Mouse (Mus musculus) embryonic facial prominence, embryonic 15.5 days (tissue): ENCODE data around the gene Asic5. TPM values are rescaled to one million over a fixed set of nuclear protein-coding genes. Genes with fewer than 3 reads are reported as not detected.

Experiments
- ATAC-seq: fragments of 200-750 bp; cut with Nextera tagmentation; 2 replicates; pipeline ENCODE4 v1.8.0; 2017; ENCODE audit warnings: low read depth, moderate TSS enrichment; ENCODE audit not compliant: insufficient number of reproducible peaks, low FRiP score, low TSS enrichment
- H3K27ac ChIP-seq: fragments of 300-500 bp; sonication (generic); replicated peaks from 2 replicates; pipeline ENCODE4 v1.5.1; 2015; ENCODE audit warnings: mild to moderate bottlenecking, inconsistent platforms
- H3K27me3 ChIP-seq: fragments of 300-500 bp; sonication (generic); 2 replicates; pipeline ENCODE4 v1.6.1; 2015; ENCODE audit warnings: inconsistent platforms
- H3K36me3 ChIP-seq: fragments of 300-500 bp; sonication (generic); 2 replicates; pipeline ENCODE4 v1.6.1; 2015; ENCODE audit warnings: mild to moderate bottlenecking, inconsistent platforms
- H3K4me1 ChIP-seq: fragments of 300-500 bp; sonication (generic); 2 replicates; pipeline ENCODE4 v1.6.1; 2015; ENCODE audit warnings: inconsistent platforms
- H3K4me2 ChIP-seq: fragments of 300-500 bp; sonication (generic); replicated peaks from 2 replicates; pipeline ENCODE4 v1.6.1; 2015; ENCODE audit warnings: mild to moderate bottlenecking, inconsistent platforms
- H3K4me3 ChIP-seq: fragments of 300-500 bp; sonication (generic); replicated peaks from 2 replicates; pipeline ENCODE4 v1.5.1; 2015; ENCODE audit warnings: mild to moderate bottlenecking, inconsistent platforms
- H3K9ac ChIP-seq: fragments of 300-500 bp; sonication (generic); 2 replicates; pipeline ENCODE4 v1.6.1; 2015; ENCODE audit warnings: inconsistent platforms
- H3K9me3 ChIP-seq: fragments of 300-500 bp; sonication (generic); replicated peaks from 2 replicates; pipeline ENCODE4 v1.6.1; 2016; ENCODE audit warnings: inconsistent platforms
- WGBS: fragments of 180-500 bp; shearing (Covaris S2); methylation state at CpG from one replicate; pipeline ENCODE4 v1.1.7; 2015; 5-methylcytosine and 5-hydroxymethylcytosine counted together
- polyA plus RNA-seq: library from polyadenylated mRNA; unstranded; fragments of >200 nt; fragmentation: Nextera tagmentation; extraction: Ambion mirVana; gene quantifications from 2 replicates; pipeline ENCODE4 v1.2.1, GENCODE M21; 2015

The Asic5 gene
- polyA plus RNA-seq, 1 experiment from 2014 or later = not detected

DNA sequence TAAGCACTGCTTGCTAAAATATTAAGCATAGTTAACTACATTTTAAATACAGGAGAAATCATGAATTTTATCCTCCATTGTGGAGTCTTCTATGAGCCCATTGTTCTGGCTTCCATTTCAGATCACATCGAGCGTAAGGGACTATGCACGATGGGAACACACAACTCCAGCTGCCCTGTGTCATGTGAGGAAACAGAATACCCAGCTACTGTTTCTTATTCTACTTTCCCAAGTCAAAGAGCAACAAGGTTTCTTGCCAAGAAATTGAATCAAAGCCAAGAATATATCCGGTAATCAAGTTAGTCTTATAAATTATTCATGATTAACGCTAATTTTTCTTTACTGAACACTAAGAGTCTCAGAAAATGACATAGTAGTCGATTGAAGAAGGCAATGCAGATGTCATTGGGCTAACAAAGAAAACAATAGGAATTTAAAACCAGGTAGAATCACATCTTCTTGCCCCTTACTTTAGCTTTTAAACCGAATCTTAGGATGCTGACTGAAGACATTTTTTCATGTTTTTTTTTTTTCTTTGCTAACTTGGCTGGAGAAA is 32.1 kb downstream of the Asic5 start:
- Histone ChIP-seq H3K4me3 (no peak overlapping the region), H3K27me3 (no peaks in the 10 kb centered on the region), H3K4me1 (no peaks in the 10 kb centered on the region), H3K36me3 (no peaks in the 10 kb centered on the region), H3K4me2 (no peak overlapping the region), H3K9me3 (no peaks in the 10 kb centered on the region), H3K27ac (no peak overlapping the region), H3K9ac (no peak overlapping the region)
- WGBS = 56% methylated on average over 7 of the region's 7 CpGs
- ATAC-seq = no peak

DNA sequence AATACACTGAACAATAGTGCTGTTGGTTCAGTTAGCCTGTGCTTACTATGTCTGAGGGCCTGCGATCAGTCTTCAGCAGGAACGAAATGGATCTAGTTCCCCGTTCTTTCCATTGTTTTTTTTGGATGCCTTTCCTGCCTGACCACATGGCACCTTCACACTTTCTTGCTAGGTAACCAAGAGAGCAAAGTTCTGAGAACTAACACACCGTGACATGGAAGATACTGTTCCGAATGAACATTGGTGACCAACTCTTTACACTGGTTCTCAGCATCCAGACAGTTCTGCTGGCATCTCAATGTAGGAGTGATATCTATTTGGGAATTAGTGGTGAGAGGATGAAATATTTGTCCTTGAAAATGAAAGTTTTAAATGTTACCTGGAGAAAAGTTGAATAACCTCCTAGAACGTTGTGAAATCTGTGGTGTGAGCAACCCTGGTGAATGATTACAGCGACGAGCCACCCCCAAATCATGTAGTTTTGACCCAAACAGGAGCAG is 40.4 kb downstream of the Asic5 start:
- H3K27me3 ChIP-seq = no peaks in the 10 kb centered on the region
- H3K9me3 ChIP-seq = no peaks in the 10 kb centered on the region
- no peak overlapping the region for H3K9ac ChIP-seq
- WGBS = 87% methylated on average over 8 of the region's 8 CpGs
- no peaks in the 10 kb centered on the region for H3K36me3 ChIP-seq
- H3K4me3 ChIP-seq = no peak overlapping the region
- ATAC-seq = no peak
- H3K4me2 ChIP-seq = no peak overlapping the region
- no peak overlapping the region for H3K27ac ChIP-seq
- no peaks in the 10 kb centered on the region for H3K4me1 ChIP-seq

DNA sequence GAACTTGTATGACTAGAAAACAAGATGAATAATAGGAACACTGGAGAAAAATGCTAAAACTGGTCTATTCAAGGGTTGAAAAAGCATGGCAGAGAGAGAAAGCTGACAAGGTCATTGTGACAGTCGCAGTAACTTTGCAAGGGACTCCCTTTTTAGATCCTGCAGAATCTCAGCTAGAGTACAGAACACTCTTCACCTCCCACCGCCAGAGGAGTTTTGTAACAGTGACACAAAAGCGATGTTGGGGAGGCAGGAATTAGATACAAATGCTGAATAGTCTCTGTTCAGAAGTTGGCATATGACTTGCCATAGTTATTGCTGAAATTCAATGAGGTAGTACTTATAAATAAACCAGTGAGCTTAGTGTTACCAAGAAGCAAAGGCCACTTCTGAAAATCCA is 41.0 kb downstream of the Asic5 start:
- Histone ChIP-seq H3K27ac (no peak overlapping the region), H3K4me1 (no peaks in the 10 kb centered on the region), H3K27me3 (no peaks in the 10 kb centered on the region), H3K36me3 (no peaks in the 10 kb centered on the region), H3K4me3 (no peak overlapping the region), H3K9me3 (no peaks in the 10 kb centered on the region), H3K4me2 (no peak overlapping the region), H3K9ac (no peak overlapping the region)
- 87% methylated on average over 3 of the region's 3 CpGs for WGBS
- no peak for ATAC-seq

DNA sequence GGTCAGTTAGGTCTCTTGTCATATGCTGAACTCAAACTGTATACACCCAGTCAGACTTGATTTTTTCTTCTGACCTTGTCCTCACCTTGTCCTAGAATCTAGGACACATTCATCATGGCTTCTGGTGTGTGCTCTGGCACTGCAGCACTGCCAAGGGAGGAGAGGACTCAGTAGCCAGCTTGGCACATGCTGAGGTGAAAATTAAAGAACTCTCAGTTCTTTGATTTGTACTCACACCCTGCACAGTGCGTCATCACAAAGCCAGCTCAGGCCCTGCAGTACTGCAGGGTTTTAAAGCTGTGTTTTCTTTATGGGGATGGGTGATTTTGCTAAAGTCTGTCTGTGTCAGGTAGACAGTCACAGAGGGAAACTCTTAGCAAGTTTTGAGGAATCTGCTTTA is 45.2 kb downstream of the Asic5 start:
- WGBS = 86% methylated on average over 1 of the region's 1 CpGs
- no peaks in the 10 kb centered on the region for H3K4me1 ChIP-seq
- H3K36me3 ChIP-seq = no peaks in the 10 kb centered on the region
- no peak overlapping the region for H3K4me2 ChIP-seq
- ATAC-seq = no peak
- no peaks in the 10 kb centered on the region for H3K9me3 ChIP-seq
- no peaks in the 10 kb centered on the region for H3K27me3 ChIP-seq
- H3K4me3 ChIP-seq = no peak overlapping the region
- H3K27ac ChIP-seq = no peak overlapping the region
- H3K9ac ChIP-seq = no peak overlapping the region

DNA sequence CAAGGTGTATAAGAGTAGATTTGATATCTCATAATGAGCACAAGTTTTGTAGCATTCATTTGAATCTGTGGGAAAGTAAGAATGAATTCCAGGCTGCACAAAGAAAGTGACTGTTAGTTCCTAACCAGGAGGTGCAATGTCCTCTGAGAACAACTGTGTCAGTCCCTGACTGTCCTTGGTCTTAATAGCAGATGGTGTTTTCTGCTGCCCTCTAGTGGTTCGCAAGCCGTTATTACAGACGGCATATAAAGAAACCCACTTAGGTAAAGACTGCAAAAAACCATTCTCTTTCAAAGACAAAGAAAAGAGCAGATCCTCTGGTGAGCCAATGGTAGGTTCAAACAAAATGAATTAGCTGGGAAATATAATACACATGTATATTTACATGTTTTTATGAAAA is 47.1 kb downstream of the Asic5 start:
- Histone ChIP-seq H3K36me3 (no peaks in the 10 kb centered on the region), H3K4me2 (no peak overlapping the region), H3K9ac (no peak overlapping the region), H3K4me1 (no peaks in the 10 kb centered on the region), H3K4me3 (no peak overlapping the region), H3K9me3 (no peaks in the 10 kb centered on the region), H3K27ac (no peak overlapping the region), H3K27me3 (no peaks in the 10 kb centered on the region)
- no peak for ATAC-seq
- WGBS = 2% methylated on average over 3 of the region's 3 CpGs

DNA sequence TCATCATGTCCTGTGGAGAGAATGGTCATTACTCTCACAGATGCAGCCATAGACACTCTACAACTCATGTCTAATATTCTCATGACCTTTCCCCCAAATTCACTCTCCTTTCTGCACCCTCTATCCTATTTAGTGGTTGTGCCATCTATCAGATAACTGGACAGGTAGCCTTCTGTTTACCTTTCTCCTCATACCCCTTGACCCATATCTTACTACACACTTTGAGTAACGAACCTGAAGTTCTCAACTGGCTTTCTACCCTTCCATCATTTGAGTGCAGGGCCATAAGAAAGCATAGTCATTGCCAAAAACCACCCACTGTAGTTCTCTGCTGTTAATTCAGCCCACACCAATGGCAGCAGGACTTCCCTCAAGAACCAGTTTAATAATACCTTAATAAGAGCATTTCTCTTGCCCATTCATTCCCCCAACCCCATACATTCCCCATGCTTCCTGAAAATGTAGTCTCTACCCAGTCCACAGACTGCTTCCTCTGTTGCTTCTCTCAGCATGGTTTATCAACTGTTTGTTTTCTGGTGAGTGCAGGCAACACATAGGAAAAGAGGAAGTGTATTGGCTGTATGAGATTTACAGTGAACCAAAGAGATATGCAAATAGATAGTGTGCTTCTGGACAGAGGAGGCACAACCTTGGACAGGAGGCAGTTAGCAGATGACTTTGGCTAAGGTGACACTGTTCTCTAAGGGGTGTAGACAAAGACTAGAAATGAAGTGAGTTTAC is 48.1 kb downstream of the Asic5 start:
- H3K4me3 ChIP-seq = no peak overlapping the region
- no peak overlapping the region for H3K4me2 ChIP-seq
- no peaks in the 10 kb centered on the region for H3K27me3 ChIP-seq
- WGBS = 76% methylated on average over 1 of the region's 1 CpGs
- no peak for ATAC-seq
- H3K9me3 ChIP-seq = no peaks in the 10 kb centered on the region
- H3K27ac ChIP-seq = no peak overlapping the region
- H3K36me3 ChIP-seq = no peaks in the 10 kb centered on the region
- no peaks in the 10 kb centered on the region for H3K4me1 ChIP-seq
- H3K9ac ChIP-seq = no peak overlapping the region

DNA sequence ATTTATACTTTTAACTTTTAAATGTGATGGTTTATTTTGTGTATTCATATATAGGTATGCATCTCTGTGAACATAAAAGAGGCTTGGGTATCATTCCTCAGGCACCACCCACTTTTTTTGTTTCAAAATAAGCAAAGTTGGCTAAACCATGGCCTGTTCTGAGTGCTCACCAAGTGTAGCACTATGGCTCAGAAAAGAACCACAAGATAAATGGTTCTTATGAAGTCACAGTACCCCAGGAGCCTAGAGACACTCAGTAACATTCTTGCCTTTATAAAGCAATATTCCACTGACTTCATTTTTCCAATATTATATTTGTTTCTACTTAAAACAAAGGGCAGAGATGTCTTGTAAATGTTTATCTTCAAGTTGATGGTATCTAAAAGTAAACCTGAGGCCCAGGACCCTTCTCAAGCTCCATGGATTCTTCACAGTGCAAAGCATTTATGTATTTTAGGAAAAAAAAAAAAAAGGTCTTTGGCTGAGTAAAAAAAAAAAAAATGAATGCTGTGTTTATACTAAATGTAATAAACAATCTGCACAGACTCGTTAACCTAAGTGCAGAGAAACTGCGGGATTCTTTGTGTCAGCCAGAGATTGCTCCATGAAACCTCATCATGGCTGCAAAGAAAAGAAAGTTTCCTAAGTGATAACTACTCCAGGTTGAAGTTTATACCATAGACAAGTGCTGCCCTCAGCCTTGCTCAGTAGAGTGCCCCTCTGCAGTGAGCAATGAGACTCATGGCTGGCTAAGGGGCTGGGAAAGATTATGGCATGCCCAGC is 54.4 kb downstream of the Asic5 start:
- H3K4me1 ChIP-seq = no peaks in the 10 kb centered on the region
- H3K4me3 ChIP-seq = no peak overlapping the region
- H3K36me3 ChIP-seq = no peaks in the 10 kb centered on the region
- 73% methylated on average over 2 of the region's 2 CpGs for whole genome bisulfite sequencing
- H3K9ac ChIP-seq = no peak overlapping the region
- no peaks in the 10 kb centered on the region for H3K9me3 ChIP-seq
- no peak overlapping the region for H3K27ac ChIP-seq
- no peak for ATAC-seq
- no peaks in the 10 kb centered on the region for H3K27me3 ChIP-seq
- no peak overlapping the region for H3K4me2 ChIP-seq

DNA sequence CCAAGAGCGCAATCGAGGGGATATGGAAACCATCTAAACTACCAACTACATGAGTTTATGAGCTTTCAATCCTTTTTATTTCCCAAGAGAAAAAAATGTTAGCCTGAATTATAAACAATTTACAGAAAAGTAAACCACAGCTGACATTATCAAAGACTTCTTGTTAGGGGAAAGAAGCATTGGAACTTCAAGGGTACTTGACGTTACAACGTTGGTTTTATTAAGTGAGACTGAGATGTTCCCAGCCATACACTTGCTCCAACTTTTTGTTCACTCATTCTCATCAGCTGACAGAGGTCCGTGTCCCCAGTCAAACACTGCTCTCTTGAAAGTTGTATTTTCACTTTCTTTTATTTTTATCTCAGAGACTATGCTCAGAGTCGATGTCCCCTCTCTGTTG is 61.6 kb downstream of the Asic5 start:
- no peak overlapping the region for H3K27ac ChIP-seq
- no peaks in the 10 kb centered on the region for H3K27me3 ChIP-seq
- H3K36me3 ChIP-seq = no peaks in the 10 kb centered on the region
- ATAC-seq = no peak
- H3K4me2 ChIP-seq = no peak overlapping the region
- no peaks in the 10 kb centered on the region for H3K9me3 ChIP-seq
- 76% methylated on average over 6 of the region's 6 CpGs for WGBS
- no peaks in the 10 kb centered on the region for H3K4me1 ChIP-seq
- H3K9ac ChIP-seq = no peak overlapping the region
- no peak overlapping the region for H3K4me3 ChIP-seq

DNA sequence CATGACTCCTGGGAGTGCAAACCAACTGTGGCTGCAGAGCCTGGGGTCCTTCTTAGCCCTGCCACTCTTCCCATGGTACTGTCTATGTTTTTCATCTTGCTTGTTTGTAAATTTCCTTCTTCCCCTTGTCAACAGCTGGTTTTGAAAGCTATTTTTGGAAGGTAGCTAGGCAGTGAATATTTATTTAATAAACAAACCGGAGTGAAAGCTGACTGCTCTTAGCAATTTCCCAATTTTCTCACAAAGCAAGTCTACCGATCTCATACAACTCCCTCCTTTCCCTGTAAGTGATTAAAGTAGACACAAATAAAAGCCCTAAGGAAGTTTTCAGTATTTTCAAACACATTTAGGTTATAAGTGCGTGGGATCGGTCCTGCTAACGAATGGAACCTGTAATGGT is 62.8 kb downstream of the Asic5 start:
- H3K4me1 ChIP-seq = 0 out of 2 replicates have a peak, but pooled peaks cover 4% of the 10 kb centered on the region
- ATAC-seq = no peak
- H3K4me2 ChIP-seq = no peak overlapping the region
- no peaks in the 10 kb centered on the region for H3K9me3 ChIP-seq
- no peak overlapping the region for H3K4me3 ChIP-seq
- H3K9ac ChIP-seq = no peak overlapping the region
- H3K27ac ChIP-seq = no peak overlapping the region
- H3K27me3 ChIP-seq = no peaks in the 10 kb centered on the region
- WGBS = 71% methylated on average over 5 of the region's 5 CpGs
- H3K36me3 ChIP-seq = no peaks in the 10 kb centered on the region

DNA sequence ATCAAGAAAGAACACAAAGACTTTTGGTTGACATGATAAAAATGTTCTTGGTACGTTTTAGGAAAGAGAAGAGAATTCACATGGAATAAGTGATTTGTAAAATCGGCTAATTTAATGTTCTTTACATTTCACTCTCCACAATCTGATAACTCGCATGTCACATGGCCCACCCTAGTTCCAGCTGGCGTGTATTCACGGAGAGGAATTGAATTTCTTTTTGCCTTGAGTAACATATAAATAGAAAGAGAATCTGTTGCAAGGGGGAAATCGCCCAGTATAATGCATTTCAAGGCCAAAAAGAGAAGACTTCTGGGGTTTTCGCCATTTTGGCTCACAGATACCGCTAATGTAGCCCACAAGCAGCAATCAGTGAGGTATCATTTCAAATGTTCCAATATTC is 64.0 kb downstream of the Asic5 start:
- Histone ChIP-seq H3K36me3 (no peaks in the 10 kb centered on the region), H3K27me3 (no peaks in the 10 kb centered on the region), H3K4me1 (0 out of 2 replicates have a peak, but pooled peaks cover 4% of the 10 kb centered on the region), H3K27ac (no peak overlapping the region), H3K9ac (no peak overlapping the region), H3K4me3 (no peak overlapping the region), H3K4me2 (no peak overlapping the region), H3K9me3 (no peaks in the 10 kb centered on the region)
- no peak for ATAC-seq
- WGBS = 70% methylated on average over 8 of the region's 8 CpGs

DNA sequence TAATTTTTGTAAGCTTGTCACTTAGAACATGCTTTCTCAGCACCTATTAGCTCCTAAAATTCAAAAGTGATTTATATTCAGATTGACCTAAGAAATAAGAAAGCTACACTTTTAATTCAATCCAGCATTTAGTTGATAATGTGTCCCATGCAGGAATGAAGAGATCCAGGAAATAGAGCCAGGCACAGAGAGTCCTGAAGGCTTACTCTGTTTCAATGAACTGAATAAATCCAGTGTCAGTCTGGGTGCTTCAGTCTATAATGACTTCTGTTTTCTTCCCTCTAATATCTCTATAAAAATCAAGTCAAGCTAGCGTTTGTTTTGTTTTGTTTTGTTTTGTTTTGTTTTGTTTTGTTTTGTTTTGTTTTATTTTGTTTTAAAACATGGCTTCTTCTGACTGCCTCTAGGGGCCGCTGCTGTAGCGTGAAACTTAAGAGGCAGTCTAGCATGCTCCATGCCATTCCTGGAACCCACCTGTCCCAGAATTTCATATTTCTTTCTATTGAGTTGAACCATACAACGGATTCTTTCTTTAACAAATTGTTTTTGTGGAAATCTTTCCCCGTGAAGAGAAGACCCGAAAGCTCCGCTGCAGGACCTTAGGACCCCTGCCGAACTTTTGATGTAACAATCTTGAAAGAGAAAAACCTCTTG is 65.1 kb downstream of the Asic5 start:
- no peak overlapping the region for H3K27ac ChIP-seq
- H3K27me3 ChIP-seq = no peaks in the 10 kb centered on the region
- no peaks in the 10 kb centered on the region for H3K36me3 ChIP-seq
- 0 out of 2 replicates have a peak, but pooled peaks cover 12% of the 10 kb centered on the region for H3K4me1 ChIP-seq
- 28% methylated on average over 8 of the region's 8 CpGs for WGBS
- no peak overlapping the region for H3K4me2 ChIP-seq
- no peak overlapping the region for H3K4me3 ChIP-seq
- no peak overlapping the region for H3K9ac ChIP-seq
- no peaks in the 10 kb centered on the region for H3K9me3 ChIP-seq
- no peak for ATAC-seq
